Mouse (Mus musculus): Measurements from ENCODE around the gene Acsbg2.
"Not testable (repeated sequence)": the region's sequence is repeated elsewhere in the genome, so short reads cannot be mapped to it uniquely, and the experiment has no call there.

Acsbg2 gene

GRCm38 (mm10) chr17:56874237-56874636, at the start of gene Acsbg2:
Gene Acsbg2, minus strand, starts transcription at chr17:56874447.
- DNase-seq: peak; percentile 60

GRCm38 (mm10) chr17:56919725-56920124, 45.5 kb upstream of the Acsbg2 start:
- DNase-seq: peak; percentile 78

- DNase-seq: no peak
Observed at GRCm38 (mm10) chr17:56917166-56917565, 42.9 kb upstream of the Acsbg2 start.

- no peak for DNase-seq
Observed at GRCm38 (mm10) chr17:56913444-56913843, 39.2 kb upstream of the Acsbg2 start.

GRCm38 (mm10) chr17:56913023-56913422, 38.8 kb upstream of the Acsbg2 start:
- DNase-seq: no peak

GRCm38 (mm10) chr17:56909764-56910163, 35.5 kb upstream of the Acsbg2 start:
- not testable (repeated sequence) for DNase-seq

GRCm38 (mm10) chr17:56907887-56908286, 33.6 kb upstream of the Acsbg2 start:
- DNase-seq: no peak

GRCm38 (mm10) chr17:56907096-56907495, 32.8 kb upstream of the Acsbg2 start:
- no peak for DNase-seq

- DNase-seq: no peak
Observed at GRCm38 (mm10) chr17:56906166-56906565, 31.9 kb upstream of the Acsbg2 start.

GRCm38 (mm10) chr17:56902698-56903097, 28.5 kb upstream of the Acsbg2 start:
- DNase-seq: no peak

GRCm38 (mm10) chr17:56897630-56898195, 23.5 kb upstream of the Acsbg2 start:
- peak; percentile 94 for DNase-seq

GRCm38 (mm10) chr17:56896513-56897129, 22.4 kb upstream of the Acsbg2 start:
- no peak for DNase-seq

GRCm38 (mm10) chr17:56895368-56895918, 21.2 kb upstream of the Acsbg2 start:
- no peak for DNase-seq

- DNase-seq: no peak
Observed at GRCm38 (mm10) chr17:56890018-56890417, 15.8 kb upstream of the Acsbg2 start.

GRCm38 (mm10) chr17:56888050-56888449, 13.8 kb upstream of the Acsbg2 start:
- no peak for DNase-seq

- DNase-seq: no peak
Observed at GRCm38 (mm10) chr17:56884809-56885208, 10.6 kb upstream of the Acsbg2 start.

GRCm38 (mm10) chr17:56884331-56884730, 10.1 kb upstream of the Acsbg2 start:
- peak; percentile 89 for DNase-seq

GRCm38 (mm10) chr17:56883612-56884011, 9.4 kb upstream of the Acsbg2 start:
- peak; percentile 94 for DNase-seq

- peak; percentile 82 for DNase-seq
Observed at GRCm38 (mm10) chr17:56877426-56877825, 3.2 kb upstream of the Acsbg2 start.

- DNase-seq: no peak
Observed at GRCm38 (mm10) chr17:56876981-56877380, 2.7 kb upstream of the Acsbg2 start.

- peak; percentile 68 for DNase-seq
Observed at GRCm38 (mm10) chr17:56876465-56876864, 2.2 kb upstream of the Acsbg2 start.

GRCm38 (mm10) chr17:56874936-56875651, 847 bp upstream of the Acsbg2 start, which contains the start of gene 1700061G19Rik:
Gene 1700061G19Rik, plus strand, starts transcription at chr17:56875477.
- DNase-seq: peak; percentile 86

GRCm38 (mm10) chr17:56872512-56872911, 1.7 kb downstream of the Acsbg2 start:
- DNase-seq: no peak

GRCm38 (mm10) chr17:56871767-56872166, 2.5 kb downstream of the Acsbg2 start:
- DNase-seq: peak; percentile 81
